Mouse (Mus musculus) gastrocnemius, postnatal 14 days (tissue): ENCODE measurements at regions not wholly inside any gene's neighbourhood (a gene's known extent, or its start where the extent isn't known, plus 50 kb on each side); places are given as distances from the start of the nearest gene placed in this dataset.

Experiments
- DNase-seq: peaks from one replicate; pipeline ENCODE4 v3.0.0; 2021; ENCODE audit warnings: mixed read lengths
- intact Hi-C: fragments of 180-260 bp; cut with DNase I; formaldehyde crosslinking; loops from one replicate; pipeline ENCODE4 v1.15.1; 2025; ENCODE audit warnings: low total_unique reads

GRCm38 (mm10) chr14:55301996-55302395 lies 80.2 kb downstream of the Dhrs2 start:
- intact Hi-C loops, result no loop called here
- DNase-seq, result no peak

- no peak for DNase-seq
- intact Hi-C loops, result no loop called here
Measured at GRCm38 (mm10) chr14:55313615-55314014, 91.8 kb downstream of the Dhrs2 start.

GRCm38 (mm10) chr14:55323897-55324296 lies 102.1 kb downstream of the Dhrs2 start:
- intact Hi-C loops, result no loop called here

GRCm38 (mm10) chr14:55324335-55324734 lies 102.5 kb downstream of the Dhrs2 start:
- no peak for DNase-seq
- intact Hi-C loops, result no loop called here

More at GRCm38 (mm10) chr14:55323897-55324296, 102.1 kb downstream of the Dhrs2 start:
- no peak for DNase-seq

GRCm38 (mm10) chr14:55333812-55334211 lies 112.0 kb downstream of the Dhrs2 start:
- DNase-seq, result no peak
- intact Hi-C loops, result no loop called here

- DNase-seq, result no peak
- intact Hi-C loops, result no loop called here
Measured at GRCm38 (mm10) chr14:55334305-55334704, 112.5 kb downstream of the Dhrs2 start.

- no peak for DNase-seq
- intact Hi-C loops, result no loop called here
Measured at GRCm38 (mm10) chr14:55335586-55335985, 113.8 kb downstream of the Dhrs2 start.

GRCm38 (mm10) chr14:55336451-55337195 lies 114.8 kb downstream of the Dhrs2 start:
- DNase-seq, result no peak
- intact Hi-C loops, result no loop called here

GRCm38 (mm10) chr14:55338010-55338409 lies 116.2 kb downstream of the Dhrs2 start:
- intact Hi-C loops, result no loop called here

GRCm38 (mm10) chr14:55338500-55338899 lies 116.7 kb downstream of the Dhrs2 start:
- DNase-seq, result no peak
- intact Hi-C loops, result no loop called here

More at GRCm38 (mm10) chr14:55338010-55338409, 116.2 kb downstream of the Dhrs2 start:
- no peak for DNase-seq

- no peak for DNase-seq
Measured at GRCm38 (mm10) chr14:55339036-55339614, 117.3 kb downstream of the Dhrs2 start.

GRCm38 (mm10) chr14:55343341-55343740 lies 121.5 kb downstream of the Dhrs2 start:
- no peak for DNase-seq
- intact Hi-C loops, result no loop called here

More at GRCm38 (mm10) chr14:55339036-55339614, 117.3 kb downstream of the Dhrs2 start:
- intact Hi-C loops, result no loop called here

- intact Hi-C loops, result no loop called here
- DNase-seq, result no peak
Measured at GRCm38 (mm10) chr14:55343914-55344313, 122.1 kb downstream of the Dhrs2 start.

GRCm38 (mm10) chr14:55345091-55345490 lies 123.3 kb downstream of the Dhrs2 start:
- intact Hi-C loops, result no loop called here
- no peak for DNase-seq

GRCm38 (mm10) chr14:55348098-55348497 lies 126.3 kb downstream of the Dhrs2 start:
- intact Hi-C loops, result no loop called here
- no peak for DNase-seq

GRCm38 (mm10) chr14:55357258-55357657 lies 121.3 kb upstream of the Dhrs4 start:
- intact Hi-C loops, result no loop called here
- no peak for DNase-seq

- intact Hi-C loops, result no loop called here
- no peak for DNase-seq
Measured at GRCm38 (mm10) chr14:55358429-55358828, 120.1 kb upstream of the Dhrs4 start.

GRCm38 (mm10) chr14:55362316-55362715 lies 116.2 kb upstream of the Dhrs4 start:
- no peak for DNase-seq
- intact Hi-C loops, result no loop called here

- no peak for DNase-seq
- intact Hi-C loops, result no loop called here
Measured at GRCm38 (mm10) chr14:55362757-55363156, 115.8 kb upstream of the Dhrs4 start.

GRCm38 (mm10) chr14:55370384-55370783 lies 108.2 kb upstream of the Dhrs4 start:
- DNase-seq, result no peak
- intact Hi-C loops, result no loop called here

GRCm38 (mm10) chr14:55372960-55373359 lies 105.6 kb upstream of the Dhrs4 start:
- no peak for DNase-seq
- intact Hi-C loops, result no loop called here
